Mouse (Mus musculus) hindbrain, postnatal 0 days (tissue): ENCODE data around the gene Hist1h4f. TPM values are rescaled to one million over a fixed set of nuclear protein-coding genes. Genes with fewer than 3 reads are reported as not detected.
"Not testable (repeated sequence)": the region's sequence is repeated elsewhere in the genome, so short reads cannot be mapped to it uniquely, and the experiment has no call there.

ENCODE experiments used
- ATAC-seq: fragments of 200-750 bp; cut with Nextera tagmentation; 2 replicates; pipeline ENCODE4 v1.8.0; 2017; ENCODE audit warnings: mild to moderate bottlenecking, moderate TSS enrichment, moderate library complexity
- DNase-seq: peaks from one replicate; pipeline ENCODE4 v3.0.0-alpha.2; 2015; ENCODE audit warnings: low spot score
- H3K27ac ChIP-seq: fragments of 300-500 bp; sonication (generic); 2 replicates; pipeline ENCODE4 v1.5.1; 2014; ENCODE audit warnings: mild to moderate bottlenecking
- H3K27me3 ChIP-seq: fragments of 300-500 bp; sonication (generic); 2 replicates; pipeline ENCODE4 v1.6.1; 2014; ENCODE audit warnings: low read length, mixed read lengths; ENCODE audit not compliant: insufficient read depth
- H3K36me3 ChIP-seq: fragments of 300-500 bp; sonication (generic); 2 replicates; pipeline ENCODE4 v1.6.1; 2014; ENCODE audit warnings: low read length, mixed read lengths; ENCODE audit not compliant: insufficient read depth
- H3K4me1 ChIP-seq: fragments of 300-500 bp; sonication (generic); 2 replicates; pipeline ENCODE4 v1.6.1; 2014; ENCODE audit warnings: antibody characterized with exemption, low read length, mixed read lengths; ENCODE audit not compliant: insufficient read depth
- H3K4me2 ChIP-seq: fragments of 300-500 bp; sonication (generic); 2 replicates; pipeline ENCODE4 v1.6.1; 2014; ENCODE audit warnings: low read depth, mild to moderate bottlenecking, low read length, moderate library complexity, mixed read lengths
- H3K4me3 ChIP-seq: fragments of 300-500 bp; sonication (generic); 2 replicates; pipeline ENCODE4 v1.5.1; 2014; ENCODE audit warnings: low read length
- H3K9ac ChIP-seq: fragments of 300-500 bp; sonication (generic); replicated peaks from 2 replicates; pipeline ENCODE4 v1.6.1; 2014; ENCODE audit warnings: mild to moderate bottlenecking, low read length, moderate library complexity, mixed read lengths
- H3K9me3 ChIP-seq: fragments of 300-500 bp; sonication (generic); 2 replicates; pipeline ENCODE4 v1.6.1; 2016; ENCODE audit warnings: low read length, mixed read lengths
- CTCF ChIP-seq: IDR thresholded peaks from 2 replicates; pipeline ENCODE4 v1.5.1; 2016; ENCODE audit warnings: antibody characterized with exemption, control low read depth, low read depth
- WGBS: fragments of 180-500 bp; shearing (Covaris S2); extraction: QIAGEN DNeasy Blood & Tissue Kit; methylation state at CpG from one replicate; pipeline ENCODE4 v1.1.7; 2014; 5-methylcytosine and 5-hydroxymethylcytosine counted together
- polyA plus RNA-seq: library from polyadenylated mRNA; unstranded; fragments of >200 nt; fragmentation: Nextera tagmentation; extraction: Ambion mirVana; gene quantifications from 2 replicates; pipeline ENCODE4 v1.2.1, GENCODE M21; 2015
- total RNA-seq: library from RNA; depleted of rRNA; stranded (reverse); fragments of >200 nt; gene quantifications from 2 replicates; pipeline ENCODE4 v1.2.3, GENCODE M21; 2014; rRNA removed

The Hist1h4f gene
- total RNA-seq (1,844 and 2,344 TPM in 2 replicates), polyA plus RNA-seq (0.89 TPM in 1 of 2 replicates, not detected in the other)

- TF ChIP-seq CTCF, result peak; percentile 71
- H3K36me3 ChIP-seq, H3K4me1 ChIP-seq, H3K9me3 ChIP-seq, H3K27me3 ChIP-seq: not testable (repeated sequence)
- Histone ChIP-seq H3K4me3 (peak within 1 kb of the TSS; percentile 36), H3K9ac (peak within 1 kb of the TSS; percentile 43; the same call in 1 of the 2 replicates), H3K4me2 (peak within 1 kb of the TSS; percentile 58), H3K27ac (peak within 1 kb of the TSS; percentile 73)
- ATAC-seq, result peak; percentile 92
- DNase-seq, result peak; percentile 96
- under 1% methylated on average over 42 of the region's 47 CpGs for WGBS
These were observed at the start of gene Hist1h4f for GRCm38 (mm10) chr13:23551146-23551834. TSS of gene Hist1h4f (minus strand) at chr13:23551648.

DNA sequence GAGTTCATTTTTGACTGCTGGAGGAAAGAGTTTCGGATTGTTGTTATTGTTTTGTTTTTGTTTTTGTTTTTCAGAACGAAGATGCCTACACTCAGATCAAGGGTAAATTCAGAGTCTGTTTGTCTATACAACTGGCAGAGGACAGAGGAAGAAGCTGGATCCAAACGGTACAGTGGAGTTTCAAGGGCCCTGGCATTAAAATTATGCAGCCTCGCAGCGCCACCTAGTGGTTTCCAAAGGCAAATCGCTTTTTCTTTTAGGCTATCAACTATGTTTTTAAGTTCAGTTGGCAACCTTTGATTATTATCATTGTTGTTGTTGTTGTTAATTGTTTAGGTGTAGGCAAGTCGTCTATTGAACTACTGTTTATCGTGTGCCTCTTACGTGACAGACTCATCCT, 46.5 kb upstream of the Hist1h4f start:
- Histone ChIP-seq H3K27me3 (no peaks in the 10 kb centered on the region), H3K4me3 (no peak overlapping the region), H3K4me1 (no peaks in the 10 kb centered on the region), H3K4me2 (no peak overlapping the region), H3K9ac (no peak overlapping the region), H3K36me3 (no peaks in the 10 kb centered on the region), H3K27ac (no peak overlapping the region), H3K9me3 (no peaks in the 10 kb centered on the region)
- peak; percentile 86 for TF ChIP-seq CTCF
- peak; percentile 84 for DNase-seq
- 8% methylated on average over 9 of the region's 9 CpGs for WGBS
- no peak for ATAC-seq

DNA sequence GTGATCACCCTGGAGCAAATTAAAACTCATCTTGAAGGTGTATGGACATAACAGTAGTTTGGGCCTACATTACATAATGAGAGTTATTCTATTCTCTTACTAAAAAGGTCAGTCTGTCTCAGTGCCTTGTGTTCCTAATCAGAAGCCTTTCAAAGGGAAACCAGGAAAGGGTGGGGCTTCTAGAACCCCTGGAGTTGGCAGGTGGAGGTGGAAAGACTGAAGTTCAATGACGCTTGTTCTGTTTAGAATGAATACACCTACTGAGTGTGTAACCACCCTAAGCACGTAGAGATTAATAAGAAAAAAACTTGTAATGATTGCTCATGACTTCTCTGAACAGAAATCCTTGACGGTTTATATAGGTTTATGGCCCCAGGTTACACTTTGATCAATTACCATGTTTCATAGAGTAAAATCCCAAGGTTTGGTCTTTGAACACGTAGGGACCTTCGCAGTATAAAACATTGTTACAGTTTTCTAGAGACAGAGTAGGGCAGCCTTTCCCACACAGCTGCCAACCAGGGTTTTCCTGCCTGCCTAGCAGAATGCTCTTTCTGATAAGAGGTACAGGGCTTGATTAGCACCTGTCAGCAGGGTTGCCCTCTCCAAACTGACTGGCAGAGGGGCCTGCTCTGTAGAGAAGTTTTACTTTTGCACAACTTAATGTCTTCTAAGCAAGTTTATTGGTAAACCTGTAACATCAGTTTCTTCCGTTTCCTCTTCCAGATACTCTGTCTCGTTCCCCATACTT, 44.3 kb upstream of the Hist1h4f start:
- H3K9ac ChIP-seq, result no peak overlapping the region
- no peak for DNase-seq
- no peaks in the 10 kb centered on the region for H3K4me1 ChIP-seq
- no peaks in the 10 kb centered on the region for H3K9me3 ChIP-seq
- no peaks in the 10 kb centered on the region for H3K36me3 ChIP-seq
- no peaks in the 10 kb centered on the region for H3K27me3 ChIP-seq
- 87% methylated on average over 7 of the region's 7 CpGs for WGBS
- H3K4me2 ChIP-seq, result no peak overlapping the region
- H3K4me3 ChIP-seq, result no peak overlapping the region
- ATAC-seq, result no peak
- no peak overlapping the region for H3K27ac ChIP-seq
- no peak for TF ChIP-seq CTCF

GRCm38 (mm10) chr13:23595185-23595584, 43.7 kb upstream of the Hist1h4f start:
- H3K27me3 ChIP-seq, result no peaks in the 10 kb centered on the region
- no peaks in the 10 kb centered on the region for H3K9me3 ChIP-seq
- no peaks in the 10 kb centered on the region for H3K4me1 ChIP-seq
- no peak overlapping the region for H3K4me2 ChIP-seq
- no peak for TF ChIP-seq CTCF
- H3K27ac ChIP-seq, result no peak overlapping the region
- no peak overlapping the region for H3K4me3 ChIP-seq
- WGBS, result 78% methylated on average over 2 of the region's 2 CpGs
- DNase-seq, result no peak
- no peaks in the 10 kb centered on the region for H3K36me3 ChIP-seq
- no peak overlapping the region for H3K9ac ChIP-seq
- no peak for ATAC-seq

DNA sequence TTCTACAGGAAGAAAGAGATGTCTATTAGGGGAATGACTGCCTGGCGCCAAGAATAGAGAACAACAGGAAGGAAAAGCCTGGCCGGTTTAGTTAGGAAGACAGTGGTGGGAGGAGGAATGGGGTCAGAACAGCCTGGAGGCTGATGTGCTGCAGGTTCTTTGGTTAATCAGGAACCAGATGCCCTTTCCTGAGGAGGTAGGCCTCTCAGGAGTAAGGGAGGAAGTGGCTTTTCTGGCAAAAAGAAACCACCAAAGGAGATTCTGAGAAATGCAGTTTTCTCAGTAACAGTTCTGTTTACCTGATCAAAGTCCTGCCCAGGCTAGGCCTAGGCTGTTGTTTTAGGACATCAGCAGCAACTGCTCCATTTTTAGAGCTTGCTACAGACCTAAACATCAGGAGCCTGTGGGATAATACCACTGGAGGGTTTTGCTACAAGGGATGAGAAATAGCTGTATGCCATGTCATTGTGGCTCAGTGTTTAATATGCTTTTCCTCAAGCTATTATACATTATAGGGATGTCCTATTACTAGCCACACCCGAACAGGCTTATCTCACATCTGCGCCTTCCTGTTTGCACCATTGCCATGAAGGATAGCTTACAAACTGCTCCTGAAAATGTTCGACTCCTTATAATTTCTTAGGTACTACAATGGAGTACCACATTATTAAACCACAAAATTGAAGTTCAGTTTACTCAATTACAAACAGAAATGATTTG, 41.8 kb upstream of the Hist1h4f start:
- Histone ChIP-seq H3K4me1 (no peaks in the 10 kb centered on the region), H3K4me3 (no peak overlapping the region), H3K9ac (no peak overlapping the region), H3K9me3 (no peaks in the 10 kb centered on the region), H3K4me2 (no peak overlapping the region), H3K27ac (no peak overlapping the region), H3K36me3 (no peaks in the 10 kb centered on the region), H3K27me3 (no peaks in the 10 kb centered on the region)
- TF ChIP-seq CTCF, result no peak
- DNase-seq (no peak), ATAC-seq (no peak)
- WGBS, result 86% methylated on average over 5 of the region's 5 CpGs

GRCm38 (mm10) chr13:23592614-23593013, 41.2 kb upstream of the Hist1h4f start:
- TF ChIP-seq CTCF, result no peak
- DNase-seq (no peak), ATAC-seq (no peak)
- no peak overlapping the region for H3K27ac ChIP-seq
- WGBS, result 63% methylated on average over 7 of the region's 7 CpGs
- no peak overlapping the region for H3K4me3 ChIP-seq
- H3K4me1 ChIP-seq, result no peaks in the 10 kb centered on the region
- no peak overlapping the region for H3K4me2 ChIP-seq
- no peaks in the 10 kb centered on the region for H3K27me3 ChIP-seq
- no peaks in the 10 kb centered on the region for H3K36me3 ChIP-seq
- H3K9me3 ChIP-seq, result no peaks in the 10 kb centered on the region
- H3K9ac ChIP-seq, result no peak overlapping the region

DNA sequence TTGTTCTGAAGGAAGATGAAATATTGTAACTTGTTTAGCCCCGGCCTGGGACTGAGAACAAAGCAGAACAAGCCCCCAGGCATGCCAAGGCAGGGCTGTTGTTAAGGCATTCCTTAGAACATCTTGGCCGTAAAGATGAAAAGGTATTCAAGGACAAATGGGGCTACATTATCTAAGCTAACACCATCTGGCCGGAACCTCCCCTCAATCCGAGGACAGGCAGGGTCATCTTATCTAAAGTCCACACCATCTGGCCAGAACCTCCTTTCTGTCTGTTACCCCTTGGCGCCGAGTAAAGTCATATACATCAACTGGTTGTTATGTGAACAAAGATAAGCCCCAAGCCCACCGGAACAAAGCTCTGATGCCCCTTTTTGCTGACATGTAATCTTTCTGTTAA, 40.4 kb upstream of the Hist1h4f start:
- H3K36me3 ChIP-seq, DNase-seq, ATAC-seq, H3K4me3 ChIP-seq, H3K4me2 ChIP-seq, H3K9ac ChIP-seq, H3K9me3 ChIP-seq, H3K27ac ChIP-seq, H3K27me3 ChIP-seq, H3K4me1 ChIP-seq: not testable (repeated sequence)
- 92% methylated on average over 7 of the region's 7 CpGs for WGBS
